Mouse (Mus musculus) right cerebral cortex, postnatal 36 days (tissue): ENCODE measurements at regions not wholly inside any gene's neighbourhood (a gene's known extent, or its start where the extent isn't known, plus 50 kb on each side); places are given as distances from the start of the nearest gene placed in this dataset.

Source experiments
- DNase-seq, 2 experiments: peaks; one replicate each; pipeline ENCODE4 v3.0.0; 2022; ENCODE audit warnings: low spot score in 2 of 2, mixed read lengths in 1 of 2

- DNase-seq: no peak
Observed at GRCm38 (mm10) chr7:67462591-67462990, 89.9 kb upstream of the Mef2a start.

- peak; percentile 44 to 52 for DNase-seq
Observed at GRCm38 (mm10) chr7:67461333-67462255, 88.9 kb upstream of the Mef2a start.

GRCm38 (mm10) chr7:67459810-67460209 lies 87.2 kb upstream of the Mef2a start:
- DNase-seq: peak; percentile 39 to 43

GRCm38 (mm10) chr7:67459209-67459608 lies 86.6 kb upstream of the Mef2a start:
- DNase-seq: no peak

GRCm38 (mm10) chr7:67458640-67459039 lies 86.0 kb upstream of the Mef2a start:
- DNase-seq: no peak

GRCm38 (mm10) chr7:67457898-67458297 lies 85.2 kb upstream of the Mef2a start:
- no peak for DNase-seq

GRCm38 (mm10) chr7:67456015-67456414 lies 83.4 kb upstream of the Mef2a start:
- DNase-seq: no peak

GRCm38 (mm10) chr7:67454458-67454857 lies 81.8 kb upstream of the Mef2a start:
- DNase-seq: no peak

- DNase-seq: no peak
Observed at GRCm38 (mm10) chr7:67451157-67451793, 78.6 kb upstream of the Mef2a start.

- DNase-seq: no peak
Observed at GRCm38 (mm10) chr7:67446606-67447005, 73.9 kb upstream of the Mef2a start.

- DNase-seq: peak in 1 of 2 experiments; percentile 41
Observed at GRCm38 (mm10) chr7:67445203-67446041, 72.8 kb upstream of the Mef2a start.

- DNase-seq: no peak
Observed at GRCm38 (mm10) chr7:67444523-67444942, 71.9 kb upstream of the Mef2a start.

GRCm38 (mm10) chr7:67443666-67444065 lies 71.0 kb upstream of the Mef2a start:
- no peak for DNase-seq

- peak in 1 of 2 experiments; percentile 40 for DNase-seq
Observed at GRCm38 (mm10) chr7:67443001-67443555, 70.4 kb upstream of the Mef2a start.

- no peak for DNase-seq
Observed at GRCm38 (mm10) chr7:67442284-67442683, 69.6 kb upstream of the Mef2a start.

GRCm38 (mm10) chr7:67440806-67441205 lies 68.1 kb upstream of the Mef2a start:
- DNase-seq: peak; percentile 25 to 51

GRCm38 (mm10) chr7:67437216-67438006 lies 64.8 kb upstream of the Mef2a start:
- DNase-seq: no peak

- DNase-seq: no peak
Observed at GRCm38 (mm10) chr7:67435643-67436339, 63.1 kb upstream of the Mef2a start.

- DNase-seq: no peak
Observed at GRCm38 (mm10) chr7:67430987-67431386, 58.3 kb upstream of the Mef2a start.

GRCm38 (mm10) chr7:67430041-67430440 lies 57.4 kb upstream of the Mef2a start:
- DNase-seq: no peak
